Comparison of ENCODE assay signal across 17 mouse cellular contexts in genomic region chr3:159851476-159851875, GRCm38 (mm10). TPM values are rescaled to one million over a fixed set of nuclear protein-coding genes. Genes with fewer than 3 reads are reported as not detected.
A peak's percentile ranks its signal among the peaks of the same experiment; 100 is the strongest.
DNase-seq lines count a peak whose midpoint lies in the region; ATAC-seq and TF ChIP-seq lines count a peak whose summit lies in the region.
"Had no signal": no experiment of that assay in that cellular context is flagged by ENCODE, and none has a peak within 500 bp of the region (broad histone marks: within the 10 kb centered on the region; RNA-seq: fewer than 3 reads in every experiment).

No protein-coding gene starts in this region.

- no peak for TF ChIP-seq CTCF in gastrocnemius, adult 2 months (IDR thresholded peaks at IDR 0.05)

- no peaks in the 10 kb centered on the region for H3K36me3 ChIP-seq in heart, embryonic 12.5 days
- no peaks in the 10 kb centered on the region for H3K36me3 ChIP-seq in hindbrain, embryonic 11.5 days (ENCODE audit: control insufficient read depth, insufficient read depth, low read length)
- H3K36me3 ChIP-seq in neural tube, embryonic 14.5 days (ENCODE audit: control insufficient read depth, insufficient read depth, low read length), result no peaks in the 10 kb centered on the region
- H3K36me3 ChIP-seq: limb, embryonic 10.5 days; liver, embryonic 12.5 days had no signal

- intact Hi-C loops in gastrocnemius, adult 2 months (cut with DNase I), result no loop called here
- intact Hi-C loops in left cerebral cortex, postnatal 14 days (cut with DNase I), result no loop called here

- no peak overlapping the region for H3K9ac ChIP-seq in heart, embryonic 12.5 days
- no peak overlapping the region for H3K9ac ChIP-seq in hindbrain, embryonic 11.5 days (ENCODE audit: low read depth, low read length)
- no peak overlapping the region for H3K9ac ChIP-seq in neural tube, embryonic 14.5 days (replicated peaks; ENCODE audit: low read depth, low read length)
- H3K9ac ChIP-seq: heart, embryonic 13.5 days; liver, embryonic 12.5 days had no signal

- no peaks in the 10 kb centered on the region for H3K9me3 ChIP-seq in heart, embryonic 12.5 days (replicated peaks)
- H3K9me3 ChIP-seq in hindbrain, embryonic 11.5 days (ENCODE audit: control insufficient read depth, low read length), result no peaks in the 10 kb centered on the region
- H3K9me3 ChIP-seq in neural tube, embryonic 14.5 days (ENCODE audit: control insufficient read depth, low read length), result no peaks in the 10 kb centered on the region
- H3K9me3 ChIP-seq: heart, embryonic 13.5 days; limb, embryonic 10.5 days; liver, embryonic 12.5 days; megakaryocyte, embryonic 14.5 days had no signal

- H3K27ac ChIP-seq in heart, embryonic 12.5 days (ENCODE audit: poor library complexity, severe bottlenecking), result no peak overlapping the region
- H3K27ac ChIP-seq in hindbrain, embryonic 11.5 days (ENCODE audit: low read depth, low read length), result no peak overlapping the region
- no peak overlapping the region for H3K27ac ChIP-seq in neural tube, embryonic 14.5 days (ENCODE audit: low read depth, low read length)
- no peak overlapping the region for H3K27ac ChIP-seq in gastrocnemius, adult 2 months
- H3K27ac ChIP-seq: heart, embryonic 13.5 days; limb, embryonic 10.5 days; liver, embryonic 12.5 days had no signal

- no peak for ATAC-seq in heart, embryonic 12.5 days (ENCODE audit: insufficient number of reproducible peaks, low FRiP score)
- peak; percentile 86 for ATAC-seq in hindbrain, embryonic 11.5 days (ENCODE audit: low FRiP score)
- ATAC-seq in neural tube, embryonic 14.5 days (ENCODE audit: low read depth), result peak; percentile 71
- ATAC-seq: liver, embryonic 12.5 days had no signal

- no peaks in the 10 kb centered on the region for H3K27me3 ChIP-seq in heart, embryonic 12.5 days (replicated peaks)
- H3K27me3 ChIP-seq in hindbrain, embryonic 11.5 days (ENCODE audit: control insufficient read depth, insufficient read depth, low read length), result no peaks in the 10 kb centered on the region
- H3K27me3 ChIP-seq in neural tube, embryonic 14.5 days (ENCODE audit: control insufficient read depth, insufficient read depth, low read length), result no peaks in the 10 kb centered on the region
- H3K27me3 ChIP-seq: heart, embryonic 13.5 days; liver, embryonic 12.5 days; megakaryocyte, embryonic 14.5 days had no signal

- H3K4me2 ChIP-seq in heart, embryonic 12.5 days, result no peak overlapping the region
- no peak overlapping the region for H3K4me2 ChIP-seq in hindbrain, embryonic 11.5 days (replicated peaks; ENCODE audit: low read depth, low read length)
- H3K4me2 ChIP-seq in neural tube, embryonic 14.5 days (ENCODE audit: low read depth, low read length), result no peak overlapping the region
- H3K4me2 ChIP-seq: heart, embryonic 13.5 days; liver, embryonic 12.5 days had no signal

- WGBS in heart, embryonic 12.5 days, result 76% methylated on average over 2 of the region's 2 CpGs
- WGBS in hindbrain, embryonic 11.5 days, result 37% methylated on average over 2 of the region's 2 CpGs
- WGBS in neural tube, embryonic 14.5 days, result 16% methylated on average over 2 of the region's 2 CpGs

- DNase-seq in heart, adult 11 months, result peak; percentile 22
- peak; percentile 15 for DNase-seq in embryo, embryonic 9.5 days (ENCODE audit: extremely low spot score)
- DNase-seq in hindbrain, embryonic 11.5 days (ENCODE audit: low spot score), result peak; percentile 33
- no peak for DNase-seq in gastrocnemius, adult 2 months
- DNase-seq in urinary bladder, postnatal 10 days (ENCODE audit: low spot score), result no peak
- DNase-seq in left cerebral cortex, postnatal 14 days (ENCODE audit: low spot score in 2 of 2), result no peak
- DNase-seq: cerebellum, adult 11 months; cerebellum, postnatal 36 days; kidney, adult 2 months; right cerebral cortex, adult 18-20 months; thymus, postnatal 14 days had no signal

- H3K4me3 ChIP-seq in heart, embryonic 12.5 days, result no peak overlapping the region
- no peak overlapping the region for H3K4me3 ChIP-seq in hindbrain, embryonic 11.5 days (ENCODE audit: low read depth, low read length)
- H3K4me3 ChIP-seq in neural tube, embryonic 14.5 days (ENCODE audit: low read depth, low read length), result no peak overlapping the region
- no peak overlapping the region for H3K4me3 ChIP-seq in gastrocnemius, adult 2 months
- H3K4me3 ChIP-seq: heart, embryonic 13.5 days; limb, embryonic 10.5 days; liver, embryonic 12.5 days; megakaryocyte, embryonic 14.5 days had no signal

- peaks cover 9% of the 10 kb centered on the region for H3K4me1 ChIP-seq in heart, embryonic 12.5 days (replicated peaks)
- H3K4me1 ChIP-seq in hindbrain, embryonic 11.5 days (replicated peaks; ENCODE audit: control insufficient read depth, insufficient read depth, low read length), result no peaks in the 10 kb centered on the region
- H3K4me1 ChIP-seq in neural tube, embryonic 14.5 days (ENCODE audit: control insufficient read depth, insufficient read depth, low read length), result no peaks in the 10 kb centered on the region
- H3K4me1 ChIP-seq: limb, embryonic 10.5 days; liver, embryonic 12.5 days; megakaryocyte, embryonic 14.5 days had no signal

RNA-seq across cellular contexts. Expression of gene Wls, which starts 12.0 kb away (rescaled TPM):
- polyA plus RNA-seq in heart, embryonic 12.5 days (2016; fragmentation: Nextera tagmentation; extraction: Ambion mirVana), result 148 and 153 TPM in 2 replicates
- 158 and 160 TPM in 2 replicates for polyA plus RNA-seq in hindbrain, embryonic 11.5 days (2014; fragmentation: Nextera tagmentation; extraction: Ambion mirVana)
- 57.5 and 93.5 TPM in 2 replicates for polyA plus RNA-seq in neural tube, embryonic 14.5 days (2014; fragmentation: Nextera tagmentation; extraction: Ambion mirVana)
- 10 to 100 TPM; 21.0 to 24.3 TPM for total RNA-seq in gastrocnemius, adult 2 months (2021)
- 10 to 100 TPM; 39.4 to 40.8 TPM for total RNA-seq in left cerebral cortex, postnatal 14 days (2021)

Comparison
In these comparisons a context has a peak if more than half of its experiments do, and no peak if none do; other contexts are left out.
1. DNase-seq: peak in heart, adult 11 months (single experiment), embryo, embryonic 9.5 days (single experiment) and hindbrain, embryonic 11.5 days (single experiment); none in gastrocnemius, adult 2 months (single experiment), urinary bladder, postnatal 10 days (single experiment) and left cerebral cortex, postnatal 14 days (0 of 2).